Mouse (Mus musculus): ENCODE data around the gene Pex12. TPM values are rescaled to one million over a fixed set of nuclear protein-coding genes. Genes with fewer than 3 reads are reported as not detected.
A peak's percentile ranks its signal among the peaks of the same experiment; 100 is the strongest.
"Not testable (repeated sequence)": the region's sequence is repeated elsewhere in the genome, so short reads cannot be mapped to it uniquely, and the experiment has no call there.

Gene Pex12
- polyA plus RNA-seq (2012; rRNA removed) (11.5 TPM in 2 replicates), polyA plus RNA-seq (2014; fragmentation: Nextera tagmentation; extraction: Ambion mirVana) (14.6 and 15.3 TPM in 2 replicates)

DNA sequence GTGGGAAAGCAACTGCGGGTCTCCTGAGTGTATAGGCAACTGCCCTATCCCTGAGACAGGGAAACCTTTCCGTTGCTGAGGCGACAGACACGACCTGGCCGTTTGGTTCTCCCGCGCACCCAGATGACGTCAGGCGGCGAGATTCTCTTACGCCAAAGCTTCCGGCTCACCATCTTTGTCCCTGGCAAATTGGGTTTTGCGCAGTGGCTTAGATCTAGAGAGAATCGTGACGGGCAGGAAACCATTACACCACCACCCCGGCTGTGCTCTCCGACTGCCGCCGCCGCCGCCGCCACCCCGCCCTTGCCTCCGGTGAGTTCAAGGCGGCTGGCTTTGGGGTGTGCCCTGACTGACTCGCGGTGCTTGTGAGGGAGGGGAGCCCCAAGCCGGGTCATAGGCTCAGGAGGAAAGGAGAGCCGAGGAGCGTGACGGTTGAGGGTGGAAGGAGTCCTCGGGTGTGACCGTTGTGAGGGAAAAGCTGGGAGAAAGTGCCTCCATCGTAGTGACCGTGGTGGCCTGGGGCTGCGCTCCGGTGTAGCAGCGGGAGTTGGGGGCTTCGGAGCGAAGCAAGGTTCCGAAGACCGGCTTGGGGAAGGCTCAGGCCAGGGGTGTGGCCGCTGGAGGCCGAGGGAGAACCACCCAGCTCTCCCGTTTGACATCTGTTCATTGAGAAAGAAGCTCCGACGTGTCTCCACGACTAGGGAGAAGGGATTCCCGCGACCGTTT is at the start of gene Pex12:
Gene Pex12 (minus strand): TSS at position 61 of the 726 bp plus-strand sequence.
- peak; percentile 79 for ATAC-seq (ENCODE audit: low FRiP score, low read depth)

DNA sequence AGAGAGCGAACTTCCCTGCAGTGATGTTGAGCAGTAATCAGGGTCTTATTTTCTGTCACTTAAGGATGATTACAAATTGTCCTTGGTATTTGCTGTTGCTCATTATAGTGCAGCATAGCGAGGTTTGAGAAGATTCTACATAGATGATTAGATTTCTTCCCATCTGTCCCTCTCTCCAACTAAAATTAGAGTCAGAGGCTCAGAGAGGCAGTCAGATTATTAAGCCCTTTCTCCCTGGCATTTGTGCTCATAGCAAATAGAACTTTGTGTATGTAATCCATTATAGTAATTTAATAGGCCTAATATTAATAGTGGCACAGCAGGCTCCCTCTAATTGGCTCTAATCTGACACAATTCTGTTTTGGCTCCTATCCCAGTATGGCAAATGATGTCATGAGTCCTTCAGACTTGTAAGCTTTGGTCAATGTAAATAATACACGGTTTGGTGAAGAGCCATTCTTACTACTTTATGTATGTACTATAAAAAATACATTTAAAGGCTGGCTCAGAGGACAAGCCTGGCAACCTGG is 39.4 kb upstream of the Pex12 start:
- no peaks in the 10 kb centered on the region for H3K9me3 ChIP-seq (ENCODE audit: control insufficient read depth, low read length)
- H3K27me3 ChIP-seq (ENCODE audit: control insufficient read depth, insufficient read depth, low read length), result no peaks in the 10 kb centered on the region
- H3K9ac ChIP-seq (ENCODE audit: low read depth, low read length, severe bottlenecking), result no peak overlapping the region
- no peak overlapping the region for H3K4me2 ChIP-seq (replicated peaks; ENCODE audit: low read depth, low read length, severe bottlenecking)
- no peak overlapping the region for H3K4me3 ChIP-seq (replicated peaks; ENCODE audit: low read length)
- no peak for DNase-seq (ENCODE audit: low spot score)
- H3K36me3 ChIP-seq (ENCODE audit: control insufficient read depth, insufficient read depth, low read length), result peaks cover 79% of the 10 kb centered on the region
- no peak overlapping the region for H3K27ac ChIP-seq (replicated peaks; ENCODE audit: low read depth, low read length)
- H3K4me1 ChIP-seq (ENCODE audit: control insufficient read depth, insufficient read depth, low read length), result no peaks in the 10 kb centered on the region
- no peak for TF ChIP-seq POLR2A (IDR thresholded peaks at IDR 0.05; ENCODE audit: borderline replicate concordance, extremely low read depth, insufficient read depth, insufficient read length)
- 78% methylated on average over 3 of the region's 3 CpGs for WGBS
- no peak for ATAC-seq (ENCODE audit: low FRiP score, low read depth)

More for the DNA sequence above, at the start of gene Pex12:
- Histone ChIP-seq H3K4me2 (replicated peaks; ENCODE audit: low read depth, low read length, severe bottlenecking) (peak within 1 kb of the TSS; percentile 73), H3K27ac (replicated peaks; ENCODE audit: low read depth, low read length) (peak within 1 kb of the TSS; percentile 88), H3K4me3 (replicated peaks; ENCODE audit: low read length) (peak within 1 kb of the TSS; percentile 86), H3K27me3 (ENCODE audit: control insufficient read depth, insufficient read depth, low read length) (no peaks in the 10 kb centered on the region), H3K9ac (ENCODE audit: low read depth, low read length, severe bottlenecking) (peak within 1 kb of the TSS; percentile 89), H3K9me3 (ENCODE audit: control insufficient read depth, low read length) (no peaks in the 10 kb centered on the region), H3K36me3 (ENCODE audit: control insufficient read depth, insufficient read depth, low read length) (no peaks in the 10 kb centered on the region), H3K4me1 (ENCODE audit: control insufficient read depth, insufficient read depth, low read length) (peaks cover 20% of the 10 kb centered on the region)
- TF ChIP-seq POLR2A (IDR thresholded peaks at IDR 0.05; ENCODE audit: borderline replicate concordance, extremely low read depth, insufficient read depth, insufficient read length), result no peak
- DNase-seq (ENCODE audit: low spot score), result peak; percentile 97
- WGBS, result under 1% methylated on average over 51 of the region's 51 CpGs

DNA sequence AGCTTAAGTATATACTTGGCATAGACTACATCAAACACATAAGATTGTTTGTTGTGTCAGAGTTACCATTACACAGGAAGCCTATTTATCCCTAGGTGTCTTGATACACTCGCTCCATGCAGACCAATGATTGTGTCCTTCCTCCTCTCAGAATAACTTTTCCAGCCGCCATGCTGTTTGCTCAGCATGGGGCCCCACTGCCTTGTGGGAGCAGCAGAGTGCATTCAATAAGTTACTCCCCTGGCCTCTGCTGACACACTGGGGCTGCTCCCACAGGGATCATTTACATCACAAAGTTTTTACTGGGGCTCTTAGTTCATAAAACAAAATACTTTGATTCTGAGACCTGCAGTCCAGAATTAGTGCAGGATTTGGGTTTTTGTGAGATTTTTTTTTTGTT is 37.3 kb upstream of the Pex12 start:
- no peak overlapping the region for H3K9ac ChIP-seq (ENCODE audit: low read depth, low read length, severe bottlenecking)
- no peak for TF ChIP-seq POLR2A (IDR thresholded peaks at IDR 0.05; ENCODE audit: borderline replicate concordance, extremely low read depth, insufficient read depth, insufficient read length)
- H3K36me3 ChIP-seq (ENCODE audit: control insufficient read depth, insufficient read depth, low read length), result peaks cover 80% of the 10 kb centered on the region
- DNase-seq (ENCODE audit: low spot score) (no peak), ATAC-seq (ENCODE audit: low FRiP score, low read depth) (no peak)
- 82% methylated on average over 2 of the region's 2 CpGs for WGBS
- no peak overlapping the region for H3K27ac ChIP-seq (replicated peaks; ENCODE audit: low read depth, low read length)
- H3K4me3 ChIP-seq (replicated peaks; ENCODE audit: low read length), result no peak overlapping the region
- no peak overlapping the region for H3K4me2 ChIP-seq (replicated peaks; ENCODE audit: low read depth, low read length, severe bottlenecking)
- no peaks in the 10 kb centered on the region for H3K4me1 ChIP-seq (ENCODE audit: control insufficient read depth, insufficient read depth, low read length)
- H3K27me3 ChIP-seq (ENCODE audit: control insufficient read depth, insufficient read depth, low read length), result no peaks in the 10 kb centered on the region
- H3K9me3 ChIP-seq (ENCODE audit: control insufficient read depth, low read length), result no peaks in the 10 kb centered on the region

- H3K27ac ChIP-seq (replicated peaks; ENCODE audit: low read depth, low read length), result no peak overlapping the region
- no peaks in the 10 kb centered on the region for H3K4me1 ChIP-seq (ENCODE audit: control insufficient read depth, insufficient read depth, low read length)
- ATAC-seq (ENCODE audit: low FRiP score, low read depth) (no peak), DNase-seq (ENCODE audit: low spot score) (no peak)
- H3K4me3 ChIP-seq (replicated peaks; ENCODE audit: low read length), result no peak overlapping the region
- H3K4me2 ChIP-seq (replicated peaks; ENCODE audit: low read depth, low read length, severe bottlenecking), result no peak overlapping the region
- peaks cover 69% of the 10 kb centered on the region for H3K36me3 ChIP-seq (ENCODE audit: control insufficient read depth, insufficient read depth, low read length)
- H3K27me3 ChIP-seq (ENCODE audit: control insufficient read depth, insufficient read depth, low read length), result no peaks in the 10 kb centered on the region
- 87% methylated on average over 7 of the region's 7 CpGs for WGBS
- H3K9ac ChIP-seq (ENCODE audit: low read depth, low read length, severe bottlenecking), result no peak overlapping the region
- TF ChIP-seq POLR2A (IDR thresholded peaks at IDR 0.05; ENCODE audit: borderline replicate concordance, extremely low read depth, insufficient read depth, insufficient read length), result no peak
- no peaks in the 10 kb centered on the region for H3K9me3 ChIP-seq (ENCODE audit: control insufficient read depth, low read length)
Observed at GRCm38 (mm10) chr11:83335826-83336225, 33.4 kb upstream of the Pex12 start.

DNA sequence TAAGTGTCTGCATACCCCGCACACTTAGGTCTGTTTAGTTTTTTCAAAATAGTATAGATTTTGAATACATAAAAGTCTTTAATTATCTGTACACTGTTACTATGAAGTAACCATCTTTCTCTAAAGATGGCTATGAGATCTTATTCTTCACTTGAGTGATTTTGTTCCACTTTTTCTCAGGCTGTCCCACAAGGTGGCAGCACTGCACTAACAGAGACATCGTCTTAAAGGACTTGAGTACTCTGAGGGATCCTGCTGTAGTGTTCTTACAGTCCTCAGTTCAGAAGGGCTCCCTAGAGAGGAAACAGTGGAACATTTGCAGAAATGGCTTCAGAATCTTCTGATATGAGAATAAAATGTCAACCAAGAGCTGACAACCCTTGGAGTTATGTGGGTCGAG is 25.0 kb upstream of the Pex12 start:
- Histone ChIP-seq H3K4me1 (ENCODE audit: control insufficient read depth, insufficient read depth, low read length) (no peaks in the 10 kb centered on the region), H3K4me3 (replicated peaks; ENCODE audit: low read length) (no peak overlapping the region), H3K27me3 (ENCODE audit: control insufficient read depth, insufficient read depth, low read length) (no peaks in the 10 kb centered on the region), H3K4me2 (replicated peaks; ENCODE audit: low read depth, low read length, severe bottlenecking) (no peak overlapping the region), H3K27ac (replicated peaks; ENCODE audit: low read depth, low read length) (no peak overlapping the region), H3K36me3 (ENCODE audit: control insufficient read depth, insufficient read depth, low read length) (peaks cover 75% of the 10 kb centered on the region), H3K9me3 (ENCODE audit: control insufficient read depth, low read length) (no peaks in the 10 kb centered on the region), H3K9ac (ENCODE audit: low read depth, low read length, severe bottlenecking) (no peak overlapping the region)
- ATAC-seq (ENCODE audit: low FRiP score, low read depth) (no peak), DNase-seq (ENCODE audit: low spot score) (peak; percentile 60)
- TF ChIP-seq POLR2A (IDR thresholded peaks at IDR 0.05; ENCODE audit: borderline replicate concordance, extremely low read depth, insufficient read depth, insufficient read length), result no peak
- WGBS, result 64% methylated on average over 3 of the region's 3 CpGs

DNA sequence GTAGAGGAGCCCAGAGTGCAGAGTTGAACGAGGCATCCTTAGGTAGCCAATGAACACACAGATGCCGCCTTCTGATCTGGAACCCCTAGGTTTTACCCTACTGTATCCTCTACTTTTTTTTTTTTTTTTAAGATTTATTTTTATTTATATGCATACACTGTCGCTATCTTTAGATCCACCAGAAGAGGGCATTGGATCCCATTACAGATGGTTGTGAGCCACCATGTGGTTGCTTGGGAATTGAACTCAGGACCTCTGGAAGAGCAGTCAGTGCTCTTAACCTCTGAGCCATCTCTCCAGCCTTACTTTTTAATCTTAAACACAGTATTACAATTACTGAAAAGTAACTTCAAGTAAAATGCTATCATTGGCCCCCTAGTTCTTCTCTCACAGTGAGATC is 24.3 kb upstream of the Pex12 start:
- not testable (repeated sequence) for H3K27ac ChIP-seq (replicated peaks; ENCODE audit: low read depth, low read length); H3K4me1 ChIP-seq (ENCODE audit: control insufficient read depth, insufficient read depth, low read length); H3K4me2 ChIP-seq (replicated peaks; ENCODE audit: low read depth, low read length, severe bottlenecking); H3K9ac ChIP-seq (ENCODE audit: low read depth, low read length, severe bottlenecking); ATAC-seq (ENCODE audit: low FRiP score, low read depth); DNase-seq (ENCODE audit: low spot score); H3K9me3 ChIP-seq (ENCODE audit: control insufficient read depth, low read length); H3K27me3 ChIP-seq (ENCODE audit: control insufficient read depth, insufficient read depth, low read length); H3K4me3 ChIP-seq (replicated peaks; ENCODE audit: low read length)
- WGBS, result 95% methylated on average over 3 of the region's 3 CpGs
- H3K36me3 ChIP-seq (ENCODE audit: control insufficient read depth, insufficient read depth, low read length), result peaks cover 81% of the 10 kb centered on the region

Measured in limb, embryonic 14.5 days (tissue).